Mouse (Mus musculus) MEL (cell line): ENCODE data around the gene Evx1. TPM values are rescaled to one million over a fixed set of nuclear protein-coding genes. Genes with fewer than 3 reads are reported as not detected.

Experiments
- DNase-seq: peaks from one replicate; pipeline ENCODE4 v3.0.0; 2011; ENCODE audit warnings: low read depth, low spot score
- H3K27ac ChIP-seq: 2 replicates; pipeline ENCODE4 v1.5.1; 2012; ENCODE audit warnings: low read depth, mild to moderate bottlenecking, control low read depth, low read length, moderate library complexity; ENCODE audit not compliant: control insufficient read depth
- H3K27me3 ChIP-seq, 2 experiments: fragments of 150-350 bp in 1 of 2; sonication (generic) in 1 of 2; 2 replicates each; pipeline ENCODE4 v1.6.1; 2012; ENCODE audit warnings: low read length in 2 of 2, mild to moderate bottlenecking in 2 of 2, improper control_type of control experiment in 1 of 2, moderate library complexity in 1 of 2; ENCODE audit not compliant: insufficient read depth in 2 of 2, control insufficient read depth in 1 of 2
- H3K36me3 ChIP-seq, 2 experiments: 2 replicates each; pipeline ENCODE4 v1.6.1; 2012 to 2014; ENCODE audit warnings: low read length in 2 of 2, improper control_type of control experiment in 1 of 2, inconsistent platforms in 1 of 2, mild to moderate bottlenecking in 1 of 2; ENCODE audit not compliant: insufficient read depth in 2 of 2, control insufficient read depth in 1 of 2
- H3K4me1 ChIP-seq, 2 experiments: fragments of 150-350 bp in 1 of 2; sonication (generic) in 1 of 2; 2 replicates each; pipeline ENCODE4 v1.6.1; 2012; ENCODE audit warnings: low read length in 2 of 2, improper control_type of control experiment in 1 of 2, mild to moderate bottlenecking in 1 of 2; ENCODE audit not compliant: insufficient read depth in 2 of 2, control insufficient read depth in 1 of 2
- H3K4me3 ChIP-seq, 2 experiments: fragments of 150-350 bp in 1 of 2; sonication (generic) in 1 of 2; 2 replicates each; pipeline ENCODE4 v1.5.1; 2012; ENCODE audit warnings: low read depth in 2 of 2, low read length in 2 of 2, mild to moderate bottlenecking in 2 of 2, moderate library complexity in 2 of 2, control low read depth in 1 of 2, improper control_type of control experiment in 1 of 2; ENCODE audit not compliant: control insufficient read depth in 1 of 2, insufficient read depth in 1 of 2
- H3K79me2 ChIP-seq: 2 replicates; pipeline ENCODE4 v1.6.1; 2012; ENCODE audit warnings: mild to moderate bottlenecking, low read length, moderate library complexity; ENCODE audit not compliant: control insufficient read depth, poor library complexity, insufficient read depth
- H3K9ac ChIP-seq: 2 replicates; pipeline ENCODE4 v1.6.1; 2012; ENCODE audit warnings: low read depth, mild to moderate bottlenecking, control low read depth, low read length, moderate library complexity; ENCODE audit not compliant: control insufficient read depth, poor library complexity, severe bottlenecking
- H3K9me3 ChIP-seq: fragments of 150-350 bp; sonication (generic); replicated peaks from 2 replicates; pipeline ENCODE4 v1.6.1; 2012; ENCODE audit warnings: mild to moderate bottlenecking, low read length, improper control_type of control experiment, moderate library complexity; ENCODE audit not compliant: insufficient read depth
- BHLHE40 ChIP-seq: IDR thresholded peaks from 2 replicates; pipeline ENCODE4 v1.6.1; 2012; ENCODE audit warnings: low read depth, mild to moderate bottlenecking, inconsistent platforms, low read length, improper control_type of control experiment, borderline replicate concordance
- CTCF ChIP-seq, 3 experiments: IDR thresholded peaks in 2 of 3; conservative IDR thresholded peaks in 1 of 3; 2 replicates each; pipeline ENCODE4 v1.5.1; 2011 to 2012; ENCODE audit warnings: low read length in 3 of 3, low read depth in 2 of 3, mild to moderate bottlenecking in 2 of 3, improper control_type of control experiment in 1 of 3, inconsistent platforms in 1 of 3, mixed read lengths in 1 of 3, moderate library complexity in 1 of 3; ENCODE audit not compliant: control insufficient read depth in 1 of 3, insufficient read depth in 1 of 3, poor library complexity in 1 of 3, severe bottlenecking in 1 of 3
- ELF1 ChIP-seq: IDR thresholded peaks from 2 replicates; pipeline ENCODE4 v1.6.1; 2014; ENCODE audit warnings: low read depth, mild to moderate bottlenecking, inconsistent platforms, low read length, improper control_type of control experiment, moderate library complexity
- GABPA ChIP-seq: IDR thresholded peaks from 2 replicates; pipeline ENCODE4 v1.6.1; 2012; ENCODE audit warnings: low read depth, mild to moderate bottlenecking, inconsistent platforms, low read length, improper control_type of control experiment, moderate library complexity
- GATA1 ChIP-seq: IDR thresholded peaks from 2 replicates; pipeline ENCODE4 v1.6.1; 2011; ENCODE audit warnings: low read depth, low read length, improper control_type of control experiment
- JUND ChIP-seq: IDR thresholded peaks from 2 replicates; pipeline ENCODE4 v1.6.1; 2011; ENCODE audit warnings: low read depth, mild to moderate bottlenecking, improper control_type of control experiment, low read length
- KAT2A ChIP-seq: conservative IDR thresholded peaks from 2 replicates; pipeline ENCODE4 v1.6.1; 2012; ENCODE audit warnings: low read depth, low read length, improper control_type of control experiment, inconsistent platforms
- MAX ChIP-seq: IDR thresholded peaks from 2 replicates; pipeline ENCODE4 v1.6.1; 2011; ENCODE audit warnings: low read length, improper control_type of control experiment
- MYC ChIP-seq: IDR thresholded peaks from 2 replicates; pipeline ENCODE4 v1.6.1; 2011; ENCODE audit warnings: low read depth, mild to moderate bottlenecking, low read length, improper control_type of control experiment, moderate library complexity
- NRF1 ChIP-seq: IDR thresholded peaks from 2 replicates; pipeline ENCODE4 v1.6.1; 2014; ENCODE audit warnings: low read depth, mild to moderate bottlenecking, inconsistent platforms, low read length, improper control_type of control experiment, moderate library complexity; ENCODE audit not compliant: poor library complexity, insufficient read depth, severe bottlenecking
- POLR2A ChIP-seq, 2 experiments: IDR thresholded peaks; 2 replicates each; pipeline ENCODE4 v1.6.1; 2011 to 2012; ENCODE audit warnings: low read length in 2 of 2, mild to moderate bottlenecking in 2 of 2, control low read depth in 1 of 2, improper control_type of control experiment in 1 of 2, low read depth in 1 of 2, moderate library complexity in 1 of 2; ENCODE audit not compliant: control insufficient read depth in 1 of 2, insufficient read depth in 1 of 2, poor library complexity in 1 of 2
- POLR2AphosphoS5 ChIP-seq: IDR thresholded peaks from 2 replicates; pipeline ENCODE4 v1.6.1; 2012; ENCODE audit warnings: low read depth, borderline replicate concordance, mild to moderate bottlenecking, inconsistent platforms, low read length, moderate library complexity, mixed read lengths
- RAD21 ChIP-seq: IDR thresholded peaks from 2 replicates; pipeline ENCODE4 v1.6.1; 2011; ENCODE audit warnings: mild to moderate bottlenecking, low read depth, low read length, improper control_type of control experiment
- RCOR1 ChIP-seq: IDR thresholded peaks from 2 replicates; pipeline ENCODE4 v1.6.1; 2012; ENCODE audit warnings: low read depth, mild to moderate bottlenecking, inconsistent platforms, low read length, improper control_type of control experiment
- SMC3 ChIP-seq: IDR thresholded peaks from 2 replicates; pipeline ENCODE4 v1.6.1; 2011; ENCODE audit warnings: low read depth, low read length, improper control_type of control experiment
- TAL1 ChIP-seq: IDR thresholded peaks from 2 replicates; pipeline ENCODE4 v1.6.1; 2012; ENCODE audit warnings: mild to moderate bottlenecking, inconsistent platforms, low read length, moderate library complexity, mixed read lengths
- TBP ChIP-seq: IDR thresholded peaks from 2 replicates; pipeline ENCODE4 v1.8.0; 2011; ENCODE audit warnings: low read depth, low read length, improper control_type of control experiment
- TCF12 ChIP-seq: IDR thresholded peaks from 2 replicates; pipeline ENCODE4 v1.6.1; 2014; ENCODE audit warnings: low read depth, mild to moderate bottlenecking, inconsistent platforms, low read length, improper control_type of control experiment, moderate library complexity
- UBTF ChIP-seq: IDR thresholded peaks from 2 replicates; pipeline ENCODE4 v1.6.1; 2012; ENCODE audit warnings: low read depth, mild to moderate bottlenecking, inconsistent platforms, low read length, improper control_type of control experiment, moderate library complexity, borderline replicate concordance; ENCODE audit not compliant: insufficient read depth
- USF1 ChIP-seq: IDR thresholded peaks from 2 replicates; pipeline ENCODE4 v1.6.1; 2014; ENCODE audit warnings: low read depth, mild to moderate bottlenecking, inconsistent platforms, low read length, improper control_type of control experiment, moderate library complexity
- USF2 ChIP-seq, 2 experiments: IDR thresholded peaks; 2 replicates each; pipeline ENCODE4 v1.6.1; 2011 to 2012; ENCODE audit warnings: improper control_type of control experiment in 2 of 2, low read length in 2 of 2, borderline replicate concordance in 1 of 2, inconsistent platforms in 1 of 2, low read depth in 1 of 2, mild to moderate bottlenecking in 1 of 2; ENCODE audit not compliant: insufficient read depth in 1 of 2
- ZC3H11A ChIP-seq: IDR thresholded peaks from 2 replicates; pipeline ENCODE4 v1.6.1; 2012; ENCODE audit warnings: low read depth, mild to moderate bottlenecking, inconsistent platforms, low read length, improper control_type of control experiment
- ZMIZ1 ChIP-seq: IDR thresholded peaks from 2 replicates; pipeline ENCODE4 v1.6.1; 2012; ENCODE audit warnings: low read depth, mild to moderate bottlenecking, inconsistent platforms, low read length, improper control_type of control experiment, moderate library complexity
- polyA plus RNA-seq, 2 experiments: library from polyadenylated mRNA; stranded (reverse) in 1 of 2; unstranded in 1 of 2; fragments of >175 nt in 1 of 2; fragments of >200 nt in 1 of 2; gene quantifications; 2 replicates each; pipeline versions ENCODE4 v1.2.1 to v1.2.4; 2012; ENCODE audit warnings: low replicate concordance in 2 of 2, low read depth in 1 of 2; ENCODE audit not compliant: insufficient read length in 2 of 2, insufficient read depth in 1 of 2, missing spikeins in 1 of 2
- total RNA-seq: library from RNA; depleted of rRNA; stranded (reverse); fragments of 300-350 nt; gene quantifications from 2 replicates; pipeline ENCODE4 v1.2.3, GENCODE M21; 2012

Gene Evx1
- total and polyA plus RNA-seq, 3 experiments: not detected

DNA sequence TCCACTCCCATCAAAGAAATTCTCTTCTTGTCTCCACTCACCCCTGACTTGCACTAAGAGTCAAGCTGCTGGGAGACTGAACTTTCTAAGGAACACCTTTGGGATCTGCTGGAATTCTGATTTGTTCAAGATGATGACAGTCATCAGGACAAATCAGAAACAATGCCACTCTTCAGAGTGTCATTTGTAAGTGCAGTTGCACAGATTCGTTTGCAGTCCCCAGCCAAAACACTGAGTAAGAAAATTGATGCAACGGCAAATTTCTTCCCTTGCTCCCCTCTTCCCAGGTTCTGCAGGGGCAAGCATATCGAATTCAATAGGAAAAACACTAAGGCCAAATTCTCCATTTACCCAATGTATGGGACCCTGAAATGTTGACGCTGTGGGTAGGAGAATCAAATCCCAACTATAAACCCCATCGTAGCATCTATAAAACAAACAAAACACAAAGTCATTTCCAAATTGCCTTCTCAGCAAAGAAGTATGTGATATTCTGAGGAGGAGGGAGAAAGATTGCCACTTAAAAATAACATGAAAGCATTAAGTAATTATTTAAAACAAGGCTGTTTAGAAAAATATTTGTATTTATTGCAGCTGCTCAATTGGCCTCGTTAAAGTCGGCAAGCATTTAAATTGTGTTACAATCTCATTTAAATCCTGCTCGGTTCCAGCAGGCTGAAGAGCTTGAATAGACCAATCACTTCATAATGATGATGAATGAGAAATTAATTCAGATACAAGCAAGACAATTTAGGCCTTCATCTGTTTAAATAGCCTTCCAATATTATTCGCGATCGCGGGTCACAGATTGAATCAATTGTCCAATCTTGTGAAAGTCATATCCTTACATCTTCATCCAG, 7.9 kb downstream of the Evx1 start:
- Histone ChIP-seq H3K9me3 (no peaks in the 10 kb centered on the region), H3K9ac (no peak overlapping the region), H3K36me3 (no peaks in the 10 kb centered on the region), H3K27me3 (no peaks in the 10 kb centered on the region), H3K27ac (no peak overlapping the region), H3K79me2 (no peaks in the 10 kb centered on the region), H3K4me3 (no peak overlapping the region), H3K4me1 (no peaks in the 10 kb centered on the region)
- no peak for DNase-seq
- TF ChIP-seq ZC3H11A (no peak), ZMIZ1 (no peak), GABPA (no peak), MYC (no peak), TAL1 (no peak)

- no peak overlapping the region for H3K27ac ChIP-seq
- no peaks in the 10 kb centered on the region for H3K79me2 ChIP-seq
- no peak for DNase-seq
- H3K4me3 ChIP-seq: no peak overlapping the region
- no peaks in the 10 kb centered on the region for H3K36me3 ChIP-seq
- no peaks in the 10 kb centered on the region for H3K9me3 ChIP-seq
- no peak overlapping the region for H3K9ac ChIP-seq
- TF ChIP-seq JUND (no peak), KAT2A (no peak)
- no peaks in the 10 kb centered on the region for H3K27me3 ChIP-seq
- H3K4me1 ChIP-seq: no peaks in the 10 kb centered on the region
Observed at GRCm38 (mm10) chr6:52321826-52322315, 8.6 kb downstream of the Evx1 start.

- no peak overlapping the region for H3K9ac ChIP-seq
- no peaks in the 10 kb centered on the region for H3K4me1 ChIP-seq
- TF ChIP-seq SMC3 (no peak), POLR2A (IDR thresholded peaks at IDR 0.05; ENCODE audit: control insufficient read depth in 1 of 2, insufficient read depth in 1 of 2, low read depth in 1 of 2, low read length in 2 of 2, poor library complexity in 1 of 2) (no peak), GATA1 (no peak), GABPA (no peak), RAD21 (no peak), USF1 (no peak), TBP (no peak), RCOR1 (no peak), CTCF (IDR thresholded peaks at IDR 0.05 in 2 of 3, conservative IDR thresholded peaks at IDR 0.05 in 1 of 3; ENCODE audit: control insufficient read depth in 1 of 3, insufficient read depth in 1 of 3, low read depth in 2 of 3, low read length in 3 of 3, poor library complexity in 1 of 3, severe bottlenecking in 1 of 3) (no peak), ZMIZ1 (no peak), JUND (no peak), MAX (no peak), ELF1 (no peak), BHLHE40 (no peak), TCF12 (no peak), NRF1 (no peak), POLR2AphosphoS5 (no peak), UBTF (no peak), MYC (no peak), USF2 (IDR thresholded peaks at IDR 0.05; ENCODE audit: borderline replicate concordance in 1 of 2, insufficient read depth in 1 of 2, low read depth in 1 of 2, low read length in 2 of 2) (no peak)
- DNase-seq: no peak
- H3K4me3 ChIP-seq: no peak overlapping the region
- no peaks in the 10 kb centered on the region for H3K27me3 ChIP-seq
- no peaks in the 10 kb centered on the region for H3K79me2 ChIP-seq
- no peaks in the 10 kb centered on the region for H3K36me3 ChIP-seq
- H3K9me3 ChIP-seq: no peaks in the 10 kb centered on the region
- H3K27ac ChIP-seq: no peak overlapping the region
Observed at GRCm38 (mm10) chr6:52322721-52323215, 9.5 kb downstream of the Evx1 start.
